Comparison of ENCODE assay signal across 14 mouse cellular contexts in genomic region chr10:122105889-122106632, GRCm38 (mm10). TPM values are rescaled to one million over a fixed set of nuclear protein-coding genes. Genes with fewer than 3 reads are reported as not detected.
DNase-seq lines count a peak whose midpoint lies in the region; ATAC-seq and TF ChIP-seq lines count a peak whose summit lies in the region.
"Had no signal": no experiment of that assay in that cellular context is flagged by ENCODE, and none has a peak within 500 bp of the region (broad histone marks: within the 10 kb centered on the region; RNA-seq: fewer than 3 reads in every experiment).

No protein-coding gene starts in this region.

- no peak overlapping the region for H3K4me3 ChIP-seq in hindbrain, embryonic 12.5 days
- no peak overlapping the region for H3K4me3 ChIP-seq in hindbrain, embryonic 13.5 days
- H3K4me3 ChIP-seq in midbrain, embryonic 11.5 days (ENCODE audit: low read depth, low read length), result no peak overlapping the region
- H3K4me3 ChIP-seq in midbrain, postnatal 0 days (ENCODE audit: low read depth, low read length), result no peak overlapping the region
- no peak overlapping the region for H3K4me3 ChIP-seq in lung, embryonic 16.5 days (ENCODE audit: low read length)
- H3K4me3 ChIP-seq: embryonic facial prominence, embryonic 13.5 days; heart, adult 2 months; heart, embryonic 15.5 days; intestine, embryonic 15.5 days; left cerebral cortex, adult 2 months; liver, embryonic 13.5 days; neural tube, embryonic 12.5 days had no signal

- H3K27ac ChIP-seq in hindbrain, embryonic 12.5 days, result no peak overlapping the region
- no peak overlapping the region for H3K27ac ChIP-seq in hindbrain, embryonic 13.5 days
- H3K27ac ChIP-seq in midbrain, embryonic 11.5 days (ENCODE audit: low read depth, low read length), result no peak overlapping the region
- H3K27ac ChIP-seq in midbrain, postnatal 0 days (ENCODE audit: low read depth, low read length), result no peak overlapping the region
- peak overlapping the region; percentile 71 for H3K27ac ChIP-seq in lung, embryonic 16.5 days (ENCODE audit: low read length)
- H3K27ac ChIP-seq: embryonic facial prominence, embryonic 13.5 days; heart, adult 2 months; heart, embryonic 15.5 days; intestine, embryonic 15.5 days; left cerebral cortex, adult 2 months; liver, embryonic 13.5 days; neural tube, embryonic 12.5 days had no signal

- no peaks in the 10 kb centered on the region for H3K4me1 ChIP-seq in hindbrain, embryonic 12.5 days
- H3K4me1 ChIP-seq in hindbrain, embryonic 13.5 days (replicated peaks), result no peaks in the 10 kb centered on the region
- no peaks in the 10 kb centered on the region for H3K4me1 ChIP-seq in midbrain, embryonic 11.5 days (ENCODE audit: control insufficient read depth, insufficient read depth, low read length)
- no peaks in the 10 kb centered on the region for H3K4me1 ChIP-seq in midbrain, postnatal 0 days (ENCODE audit: insufficient read depth, low read length)
- 0 out of 2 replicates have a peak, but pooled peaks cover 3% of the 10 kb centered on the region for H3K4me1 ChIP-seq in lung, embryonic 16.5 days (replicated peaks; ENCODE audit: control insufficient read depth, insufficient read depth, low read length)
- H3K4me1 ChIP-seq: embryonic facial prominence, embryonic 13.5 days; intestine, embryonic 15.5 days; liver, embryonic 13.5 days; neural tube, embryonic 12.5 days had no signal

- 59% methylated on average over 10 of the region's 10 CpGs for WGBS in hindbrain, embryonic 12.5 days
- 65% methylated on average over 10 of the region's 10 CpGs for WGBS in hindbrain, embryonic 13.5 days
- WGBS in midbrain, embryonic 11.5 days, result 67% methylated on average over 10 of the region's 10 CpGs
- 63% methylated on average over 10 of the region's 10 CpGs for WGBS in midbrain, postnatal 0 days
- WGBS in lung, embryonic 16.5 days, result 41% methylated on average over 10 of the region's 10 CpGs

- 0 out of 2 replicates have a peak, but pooled peaks have one; percentile 13 for ATAC-seq in hindbrain, embryonic 12.5 days (ENCODE audit: low FRiP score)
- ATAC-seq in hindbrain, embryonic 13.5 days (ENCODE audit: low FRiP score), result no peak
- ATAC-seq in midbrain, embryonic 11.5 days (ENCODE audit: low FRiP score), result peak; percentile 40
- ATAC-seq in midbrain, postnatal 0 days (ENCODE audit: low FRiP score), result no peak
- ATAC-seq in lung, embryonic 16.5 days (ENCODE audit: low read depth), result peak; percentile 95

- H3K27me3 ChIP-seq in hindbrain, embryonic 12.5 days, result 0 out of 2 replicates have a peak, but pooled peaks cover 4% of the 10 kb centered on the region
- no peaks in the 10 kb centered on the region; the same call in 1 of the 2 replicates for H3K27me3 ChIP-seq in hindbrain, embryonic 13.5 days
- no peaks in the 10 kb centered on the region for H3K27me3 ChIP-seq in midbrain, embryonic 11.5 days (ENCODE audit: control insufficient read depth, insufficient read depth, low read length)
- no peaks in the 10 kb centered on the region for H3K27me3 ChIP-seq in midbrain, postnatal 0 days (ENCODE audit: insufficient read depth, low read length)
- no peaks in the 10 kb centered on the region for H3K27me3 ChIP-seq in lung, embryonic 16.5 days (ENCODE audit: control insufficient read depth, insufficient read depth, low read depth, low read length)
- H3K27me3 ChIP-seq: intestine, embryonic 15.5 days; liver, embryonic 13.5 days; neural tube, embryonic 12.5 days had no signal

- H3K4me2 ChIP-seq in hindbrain, embryonic 12.5 days (replicated peaks), result no peak overlapping the region
- no peak overlapping the region for H3K4me2 ChIP-seq in hindbrain, embryonic 13.5 days
- H3K4me2 ChIP-seq in midbrain, embryonic 11.5 days, result no peak overlapping the region
- no peak overlapping the region for H3K4me2 ChIP-seq in midbrain, postnatal 0 days (ENCODE audit: low read depth, low read length, poor library complexity, severe bottlenecking)
- no peak overlapping the region for H3K4me2 ChIP-seq in lung, embryonic 16.5 days (ENCODE audit: low read depth, low read length)
- H3K4me2 ChIP-seq: embryonic facial prominence, embryonic 13.5 days; heart, embryonic 15.5 days; intestine, embryonic 15.5 days; liver, embryonic 13.5 days; neural tube, embryonic 12.5 days had no signal

- H3K9me3 ChIP-seq in hindbrain, embryonic 12.5 days (replicated peaks), result no peaks in the 10 kb centered on the region
- no peaks in the 10 kb centered on the region for H3K9me3 ChIP-seq in hindbrain, embryonic 13.5 days
- H3K9me3 ChIP-seq in midbrain, embryonic 11.5 days (ENCODE audit: control insufficient read depth, low read length), result no peaks in the 10 kb centered on the region
- H3K9me3 ChIP-seq in midbrain, postnatal 0 days (ENCODE audit: low read length), result no peaks in the 10 kb centered on the region
- no peaks in the 10 kb centered on the region for H3K9me3 ChIP-seq in lung, embryonic 16.5 days (ENCODE audit: control insufficient read depth, low read length)
- H3K9me3 ChIP-seq: embryonic facial prominence, embryonic 13.5 days; heart, embryonic 15.5 days; intestine, embryonic 15.5 days; liver, embryonic 13.5 days; neural tube, embryonic 12.5 days had no signal

- no peaks in the 10 kb centered on the region for H3K36me3 ChIP-seq in hindbrain, embryonic 12.5 days
- H3K36me3 ChIP-seq in hindbrain, embryonic 13.5 days, result no peaks in the 10 kb centered on the region
- H3K36me3 ChIP-seq in midbrain, embryonic 11.5 days (ENCODE audit: control insufficient read depth, insufficient read depth, low read length), result no peaks in the 10 kb centered on the region
- no peaks in the 10 kb centered on the region for H3K36me3 ChIP-seq in midbrain, postnatal 0 days (ENCODE audit: insufficient read depth, low read length)
- H3K36me3 ChIP-seq in lung, embryonic 16.5 days (ENCODE audit: control insufficient read depth, insufficient read depth, low read length), result no peaks in the 10 kb centered on the region
- H3K36me3 ChIP-seq: embryonic facial prominence, embryonic 13.5 days; heart, embryonic 15.5 days; intestine, embryonic 15.5 days; liver, embryonic 13.5 days; neural tube, embryonic 12.5 days had no signal

- TF ChIP-seq CTCF in midbrain, postnatal 0 days (IDR thresholded peaks at IDR 0.05), result no peak

- no peak overlapping the region for H3K9ac ChIP-seq in hindbrain, embryonic 12.5 days
- H3K9ac ChIP-seq in hindbrain, embryonic 13.5 days, result no peak overlapping the region
- no peak overlapping the region for H3K9ac ChIP-seq in midbrain, embryonic 11.5 days (ENCODE audit: low read length)
- no peak overlapping the region for H3K9ac ChIP-seq in midbrain, postnatal 0 days (replicated peaks; ENCODE audit: low read length, poor library complexity, severe bottlenecking)
- no peak overlapping the region for H3K9ac ChIP-seq in lung, embryonic 16.5 days (ENCODE audit: low read length)
- H3K9ac ChIP-seq: embryonic facial prominence, embryonic 13.5 days; heart, embryonic 15.5 days; intestine, embryonic 15.5 days; liver, embryonic 13.5 days; neural tube, embryonic 12.5 days had no signal

- DNase-seq in midbrain, embryonic 11.5 days (ENCODE audit: low spot score, missing footprints), result no peak
- no peak for DNase-seq in midbrain, postnatal 0 days (ENCODE audit: low spot score)
- peak; percentile 59 for DNase-seq in lung, postnatal 36 days
- DNase-seq in adrenal gland, postnatal 14 days, result no peak
- DNase-seq: liver, embryonic 13.5 days had no signal

RNA-seq across cellular contexts. Expression of gene Rxylt1, which starts 8.9 kb away (rescaled TPM):
- 39.9 and 45.3 TPM in 2 replicates for polyA plus RNA-seq in hindbrain, embryonic 12.5 days (2016; fragmentation: Nextera tagmentation; extraction: Ambion mirVana)
- polyA plus RNA-seq in hindbrain, embryonic 13.5 days (2015; fragmentation: Nextera tagmentation; extraction: Ambion mirVana), result 38.0 and 38.5 TPM in 2 replicates
- polyA plus RNA-seq in midbrain, embryonic 11.5 days (2014; fragmentation: Nextera tagmentation; extraction: Ambion mirVana), result 35.2 and 42.0 TPM in 2 replicates
- 24.4 and 31.8 TPM in 2 replicates for total RNA-seq in midbrain, postnatal 0 days (2014; rRNA removed)
- 48.9 and 54.9 TPM in 2 replicates for polyA plus RNA-seq in midbrain, postnatal 0 days (2015; fragmentation: Nextera tagmentation; extraction: Ambion mirVana)
- 42.2 and 42.5 TPM in 2 replicates for polyA plus RNA-seq in lung, embryonic 16.5 days (2015; fragmentation: Nextera tagmentation; extraction: Ambion mirVana)
- 43.2 and 46.0 TPM in 2 replicates for total RNA-seq in adrenal gland, postnatal 14 days (2021)

RNA-seq across cellular contexts. Expression of gene Srgap1, which starts 58.9 kb away (rescaled TPM):
- polyA plus RNA-seq in hindbrain, embryonic 12.5 days (2016; fragmentation: Nextera tagmentation; extraction: Ambion mirVana), result 35.5 and 36.7 TPM in 2 replicates
- polyA plus RNA-seq in hindbrain, embryonic 13.5 days (2015; fragmentation: Nextera tagmentation; extraction: Ambion mirVana), result 39.9 and 42.0 TPM in 2 replicates
- 11.2 and 11.6 TPM in 2 replicates for polyA plus RNA-seq in midbrain, embryonic 11.5 days (2014; fragmentation: Nextera tagmentation; extraction: Ambion mirVana)
- 31.0 and 31.1 TPM in 2 replicates for total RNA-seq in midbrain, postnatal 0 days (2014; rRNA removed)
- polyA plus RNA-seq in midbrain, postnatal 0 days (2015; fragmentation: Nextera tagmentation; extraction: Ambion mirVana), result 21.6 and 28.5 TPM in 2 replicates
- 8.0 and 8.6 TPM in 2 replicates for polyA plus RNA-seq in lung, embryonic 16.5 days (2015; fragmentation: Nextera tagmentation; extraction: Ambion mirVana)
- total RNA-seq in adrenal gland, postnatal 14 days (2021), result 4.4 and 5.1 TPM in 2 replicates

Comparison
In these comparisons a context has a peak if more than half of its experiments do, and no peak if none do; other contexts are left out.
1. ATAC-seq: peak in hindbrain, embryonic 12.5 days (single experiment), midbrain, embryonic 11.5 days (single experiment) and lung, embryonic 16.5 days (single experiment); none in hindbrain, embryonic 13.5 days (single experiment) and midbrain, postnatal 0 days (single experiment).